Mouse (Mus musculus): ENCODE results near the gene Cbx3.
"Not testable (repeated sequence)": the region's sequence is repeated elsewhere in the genome, so short reads cannot be mapped to it uniquely, and the experiment has no call there.

Gene Cbx3

GRCm38 (mm10) chr6:51471179-51471505 lies 982 bp downstream of the Cbx3 start:
- DNase-seq (ENCODE audit: low read depth), result no peak

GRCm38 (mm10) chr6:51471782-51472181 lies 1.6 kb downstream of the Cbx3 start:
- DNase-seq (ENCODE audit: low read depth), result no peak

GRCm38 (mm10) chr6:51472213-51472612 lies 2.1 kb downstream of the Cbx3 start:
- DNase-seq (ENCODE audit: low read depth), result no peak

- no peak for DNase-seq (ENCODE audit: low read depth)
Observed at GRCm38 (mm10) chr6:51479136-51479731, 9.1 kb downstream of the Cbx3 start.

- DNase-seq (ENCODE audit: low read depth), result no peak
Observed at GRCm38 (mm10) chr6:51481548-51481947, 11.4 kb downstream of the Cbx3 start.

GRCm38 (mm10) chr6:51483861-51484260 lies 13.7 kb downstream of the Cbx3 start:
- DNase-seq (ENCODE audit: low read depth), result no peak

GRCm38 (mm10) chr6:51484556-51484955 lies 14.4 kb downstream of the Cbx3 start:
- not testable (repeated sequence) for DNase-seq (ENCODE audit: low read depth)

GRCm38 (mm10) chr6:51485646-51486045 lies 15.5 kb downstream of the Cbx3 start:
- no peak for DNase-seq (ENCODE audit: low read depth)

- DNase-seq (ENCODE audit: low read depth), result no peak
Observed at GRCm38 (mm10) chr6:51486076-51486710, 16.0 kb downstream of the Cbx3 start.

GRCm38 (mm10) chr6:51486731-51487130 lies 16.6 kb downstream of the Cbx3 start:
- DNase-seq (ENCODE audit: low read depth), result no peak

GRCm38 (mm10) chr6:51489787-51490186 lies 19.6 kb downstream of the Cbx3 start:
- DNase-seq (ENCODE audit: low read depth), result no peak

GRCm38 (mm10) chr6:51497321-51498111 lies 27.4 kb downstream of the Cbx3 start:
- no peak for DNase-seq (ENCODE audit: low read depth)

GRCm38 (mm10) chr6:51505671-51506070 lies 35.5 kb downstream of the Cbx3 start:
- DNase-seq (ENCODE audit: low read depth), result no peak

GRCm38 (mm10) chr6:51507556-51507955 lies 37.4 kb downstream of the Cbx3 start:
- DNase-seq (ENCODE audit: low read depth), result no peak

GRCm38 (mm10) chr6:51508750-51509648 lies 38.8 kb downstream of the Cbx3 start:
- peak; percentile 96 for DNase-seq (ENCODE audit: low read depth)

- DNase-seq (ENCODE audit: low read depth), result peak; percentile 88
Observed at GRCm38 (mm10) chr6:51510094-51510493, 39.9 kb downstream of the Cbx3 start.

- no peak for DNase-seq (ENCODE audit: low read depth)
Observed at GRCm38 (mm10) chr6:51510946-51511345, 40.8 kb downstream of the Cbx3 start.

- no peak for DNase-seq (ENCODE audit: low read depth)
Observed at GRCm38 (mm10) chr6:51513745-51514144, 43.6 kb downstream of the Cbx3 start.

GRCm38 (mm10) chr6:51514860-51515259 lies 44.7 kb downstream of the Cbx3 start:
- no peak for DNase-seq (ENCODE audit: low read depth)

- no peak for DNase-seq (ENCODE audit: low read depth)
Observed at GRCm38 (mm10) chr6:51523310-51523709, 53.1 kb downstream of the Cbx3 start.

GRCm38 (mm10) chr6:51523807-51524320 lies 53.7 kb downstream of the Cbx3 start, which contains the start of gene Snx10:
Snx10 (plus strand) TSS chr6:51523901.
- DNase-seq (ENCODE audit: low read depth), result peak; percentile 46
